8 mouse cellular contexts compared by ENCODE assay signal in the genomic region with DNA sequence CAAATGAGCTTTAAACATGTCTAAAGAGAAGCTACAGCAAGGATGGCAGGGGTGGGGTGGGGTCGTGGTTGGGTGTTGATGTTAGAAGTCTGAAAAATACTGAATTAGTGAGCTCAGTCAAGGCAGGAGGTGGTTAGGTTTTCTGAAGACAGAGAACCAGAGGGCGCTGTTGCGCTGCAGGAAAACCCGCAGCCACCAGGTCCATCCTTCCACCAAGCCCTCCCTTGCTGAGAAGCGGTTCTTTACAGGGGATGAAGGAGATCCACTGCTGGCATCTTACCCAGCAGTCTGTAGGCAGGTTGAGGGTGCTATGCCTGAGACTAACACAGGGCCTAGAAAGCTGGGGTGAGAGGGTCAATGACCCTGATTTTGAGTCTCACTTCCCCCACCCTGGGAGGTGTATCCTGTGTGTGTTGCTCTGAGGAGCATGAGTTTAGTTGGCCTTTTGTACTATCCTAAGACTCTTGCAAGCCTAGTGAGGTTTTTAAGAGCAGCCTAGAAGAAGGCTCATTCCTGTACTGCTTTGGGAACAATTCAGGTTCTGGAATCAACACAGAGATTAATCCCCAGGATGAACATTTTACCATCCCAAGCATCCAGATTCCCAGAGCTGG. TPM values are rescaled to one million over a fixed set of nuclear protein-coding genes. Genes with fewer than 3 reads are reported as not detected.
DNase-seq lines count a peak whose midpoint lies in the region; ATAC-seq and TF ChIP-seq lines count a peak whose summit lies in the region.

No protein-coding gene starts in this region.

- DNase-seq in B cell, adult 2 months, result peak; percentile 19 to 24
- DNase-seq in MEL (ENCODE audit: low read depth, low spot score), result peak; percentile 84
- peak; percentile 83 for DNase-seq in cerebellum, adult 9-11 months
- DNase-seq in gastrocnemius, adult 2 months, result peak; percentile 72
- peak; percentile 63 to 86 for DNase-seq in kidney, postnatal 36 days
- peak; percentile 79 for DNase-seq in right cerebral cortex, adult 18-20 months

- peak; percentile 89 for TF ChIP-seq RAD21 in MEL (IDR thresholded peaks at IDR 0.05; ENCODE audit: low read depth, low read length)

- no peaks in the 10 kb centered on the region for H3K79me2 ChIP-seq in MEL (ENCODE audit: control insufficient read depth, insufficient read depth, low read length, poor library complexity)

- intact Hi-C loops in gastrocnemius, adult 2 months (cut with DNase I), result loop anchor here (1.0 to 5.0 kb wide), 5 partner anchors 27 to 255 kb away; a partner anchor contains a TSS

- no peak overlapping the region for H3K27ac ChIP-seq in MEL (ENCODE audit: control insufficient read depth, low read depth, low read length)
- H3K27ac ChIP-seq in gastrocnemius, adult 2 months, result 0 out of 2 replicates have a peak overlapping the region, but pooled peaks have one; percentile 3
- no peak overlapping the region for H3K27ac ChIP-seq in lung, embryonic 16.5 days (ENCODE audit: low read length)

- no peaks in the 10 kb centered on the region; a peak in 1 of 4 replicates for H3K36me3 ChIP-seq in MEL (ENCODE audit: control insufficient read depth in 1 of 2, insufficient read depth in 2 of 2, low read length in 2 of 2)
- H3K36me3 ChIP-seq in lung, embryonic 16.5 days (ENCODE audit: control insufficient read depth, insufficient read depth, low read length), result no peaks in the 10 kb centered on the region

- no peak for TF ChIP-seq POLR2A in MEL (IDR thresholded peaks at IDR 0.05; ENCODE audit: control insufficient read depth in 1 of 2, insufficient read depth in 1 of 2, low read depth in 1 of 2, low read length in 2 of 2, poor library complexity in 1 of 2)

- 3% methylated on average over 5 of the region's 5 CpGs for WGBS in lung, embryonic 16.5 days

- ATAC-seq in lung, embryonic 16.5 days (ENCODE audit: low read depth), result peak; percentile 11; the same call in 1 of the 2 replicates
- no peak for ATAC-seq in monocyte, adult 5-6 weeks (replicated peaks; ENCODE audit: insufficient number of reproducible peaks, low FRiP score, low TSS enrichment, poor library complexity, severe bottlenecking)

- peaks cover 6 to 13% of the 10 kb centered on the region in 2 experiments for H3K4me1 ChIP-seq in MEL (ENCODE audit: control insufficient read depth in 1 of 2, insufficient read depth in 2 of 2, low read length in 2 of 2)
- H3K4me1 ChIP-seq in lung, embryonic 16.5 days (replicated peaks; ENCODE audit: control insufficient read depth, insufficient read depth, low read length), result peaks cover 2% of the 10 kb centered on the region; the same call in 1 of the 2 replicates

- H3K27me3 ChIP-seq in MEL (ENCODE audit: control insufficient read depth in 1 of 2, insufficient read depth in 2 of 2, low read length in 2 of 2), result no peaks in the 10 kb centered on the region
- H3K27me3 ChIP-seq in lung, embryonic 16.5 days (ENCODE audit: control insufficient read depth, insufficient read depth, low read depth, low read length), result no peaks in the 10 kb centered on the region

- H3K4me2 ChIP-seq in lung, embryonic 16.5 days (ENCODE audit: low read depth, low read length), result no peak overlapping the region

- TF ChIP-seq EP300 in MEL (IDR thresholded peaks at IDR 0.05; ENCODE audit: low read depth in 1 of 2, low read length in 2 of 2), result no peak

- TF ChIP-seq CTCF in MEL (IDR thresholded peaks at IDR 0.05 in 2 of 3, conservative IDR thresholded peaks at IDR 0.05 in 1 of 3; ENCODE audit: control insufficient read depth in 1 of 3, insufficient read depth in 1 of 3, low read depth in 2 of 3, low read length in 3 of 3, poor library complexity in 1 of 3, severe bottlenecking in 1 of 3), result peak; percentile 86 to 95 (median 94)
- TF ChIP-seq CTCF in gastrocnemius, adult 2 months (IDR thresholded peaks at IDR 0.05), result peak; percentile 83

- H3K4me3 ChIP-seq in MEL (ENCODE audit: control insufficient read depth in 1 of 2, insufficient read depth in 1 of 2, low read depth in 2 of 2, low read length in 2 of 2), result no peak overlapping the region
- no peak overlapping the region for H3K4me3 ChIP-seq in gastrocnemius, adult 2 months
- no peak overlapping the region for H3K4me3 ChIP-seq in lung, embryonic 16.5 days (ENCODE audit: low read length)

- no peaks in the 10 kb centered on the region for H3K9me3 ChIP-seq in MEL (replicated peaks; ENCODE audit: insufficient read depth, low read length)
- no peaks in the 10 kb centered on the region for H3K9me3 ChIP-seq in lung, embryonic 16.5 days (ENCODE audit: control insufficient read depth, low read length)

- H3K9ac ChIP-seq in MEL (ENCODE audit: control insufficient read depth, low read depth, low read length, poor library complexity, severe bottlenecking), result no peak overlapping the region
- H3K9ac ChIP-seq in lung, embryonic 16.5 days (ENCODE audit: low read length), result no peak overlapping the region

TF ChIP-seq in MEL, 35 proteins besides CTCF, POLR2A, EP300 and RAD21:
- TF ChIP-seq SMC3 (IDR thresholded peaks at IDR 0.05; ENCODE audit: low read depth, low read length), result peak; percentile 91
- TF ChIP-seq JUND (IDR thresholded peaks at IDR 0.05; ENCODE audit: low read depth, low read length), result 0 out of 2 replicates have a peak, but pooled peaks have one; percentile 40
- TF ChIP-seq TBP (IDR thresholded peaks at IDR 0.05; ENCODE audit: low read depth, low read length), result 0 out of 2 replicates have a peak, but pooled peaks have one; percentile 24
- TF ChIP-seq ELF1 (IDR thresholded peaks at IDR 0.05; ENCODE audit: low read depth, low read length), result 0 out of 2 replicates have a peak, but pooled peaks have one; percentile 16
- peak; percentile 86 for TF ChIP-seq ZC3H11A (IDR thresholded peaks at IDR 0.05; ENCODE audit: low read depth, low read length)
- no peak for TF ChIP-seq BHLHE40 (IDR thresholded peaks at IDR 0.05; ENCODE audit: borderline replicate concordance, low read depth, low read length)
- no peak for TF ChIP-seq ZNF384 (IDR thresholded peaks at IDR 0.05; ENCODE audit: low read depth, low read length)

RNA-seq across cellular contexts. Expression of a gene that starts 22.1 kb away (rescaled TPM):
- 4.2 and 4.7 TPM in 2 replicates for total RNA-seq in MEL (2012; rRNA removed)
- 1 to 10 TPM in 1 of 2 experiments, not detected in 1; 6.9 TPM for polyA plus RNA-seq in MEL (2012; ENCODE audit: insufficient read depth in 1 of 2, insufficient read length in 2 of 2, low read depth in 1 of 2, low replicate concordance in 2 of 2, missing spikeins in 1 of 2)
- total RNA-seq in gastrocnemius, adult 2 months (2021), result 1 to 10 TPM in 1 of 2 experiments, under 1 TPM in 1; 0.94 to 1.2 TPM
- polyA plus RNA-seq in lung, embryonic 16.5 days (2015; fragmentation: Nextera tagmentation; extraction: Ambion mirVana), result 3.6 and 5.0 TPM in 2 replicates
- 1.5 to 3.7 TPM (median 3.6 TPM) in 3 replicates for total RNA-seq in monocyte, adult 5-6 weeks (2017)

RNA-seq across cellular contexts. Expression of a gene that starts 25.6 kb away (rescaled TPM):
- 2.3 and 3.5 TPM in 2 replicates for total RNA-seq in MEL (2012; rRNA removed)
- polyA plus RNA-seq in MEL (2012; ENCODE audit: insufficient read depth in 1 of 2, insufficient read length in 2 of 2, low read depth in 1 of 2, low replicate concordance in 2 of 2, missing spikeins in 1 of 2), result 1 to 10 TPM in 1 of 2 experiments, not detected in 1; 5.8 TPM
- total RNA-seq in gastrocnemius, adult 2 months (2021), result 1 to 10 TPM; 1.9 to 2.6 TPM
- 0.63 and 0.69 TPM in 2 replicates for polyA plus RNA-seq in lung, embryonic 16.5 days (2015; fragmentation: Nextera tagmentation; extraction: Ambion mirVana)
- total RNA-seq in monocyte, adult 5-6 weeks (2017), result 0.78 to 2.1 TPM (median 1.1 TPM) in 3 replicates

Comparison
In these comparisons a context has a peak if more than half of its experiments do, and no peak if none do; other contexts are left out.
1. DNase-seq: peak in every context shown above with its lines; median percentile 84 in MEL; 83 in cerebellum, adult 9-11 months; 79 in right cerebral cortex, adult 18-20 months; 74 in kidney, postnatal 36 days; 72 in gastrocnemius, adult 2 months; 22 in B cell, adult 2 months.